Mouse (Mus musculus) adrenal gland, postnatal 14 days (tissue): ENCODE measurements around the gene Bak1. TPM values are rescaled to one million over a fixed set of nuclear protein-coding genes. Genes with fewer than 3 reads are reported as not detected.
A peak's percentile ranks its signal among the peaks of the same experiment; 100 is the strongest.
"Not testable (repeated sequence)": the region's sequence is repeated elsewhere in the genome, so short reads cannot be mapped to it uniquely, and the experiment has no call there.

Experiments used
- DNase-seq: peaks from one replicate; pipeline ENCODE4 v3.0.0; 2021; ENCODE audit warnings: mixed read lengths
- total RNA-seq: library from RNA; stranded (reverse); gene quantifications from 2 replicates; pipeline ENCODE4 v1.2.3, GENCODE M21; 2021

Bak1 gene
- total RNA-seq, 1 experiment from 2014 or later: 33.5 TPM

DNA sequence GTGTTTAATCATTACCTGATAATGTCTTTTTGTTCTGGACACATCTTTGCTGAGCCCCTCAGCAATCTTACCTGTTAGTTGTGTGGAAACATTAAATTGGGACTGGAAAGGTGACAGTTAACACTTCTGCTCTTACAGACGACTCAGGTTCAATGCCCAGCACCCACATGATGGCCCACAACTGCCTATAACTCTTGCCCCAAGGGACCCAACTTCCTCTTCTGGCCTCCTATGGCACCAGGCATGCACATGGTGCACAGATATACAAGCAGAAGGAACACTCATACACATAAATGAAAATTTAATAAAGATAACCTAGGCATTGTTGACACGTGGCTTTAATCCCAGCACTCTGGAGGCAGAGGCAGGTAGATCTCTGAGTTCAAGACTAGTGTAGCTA is 49.4 kb downstream of the Bak1 start:
- DNase-seq: no peak

DNA sequence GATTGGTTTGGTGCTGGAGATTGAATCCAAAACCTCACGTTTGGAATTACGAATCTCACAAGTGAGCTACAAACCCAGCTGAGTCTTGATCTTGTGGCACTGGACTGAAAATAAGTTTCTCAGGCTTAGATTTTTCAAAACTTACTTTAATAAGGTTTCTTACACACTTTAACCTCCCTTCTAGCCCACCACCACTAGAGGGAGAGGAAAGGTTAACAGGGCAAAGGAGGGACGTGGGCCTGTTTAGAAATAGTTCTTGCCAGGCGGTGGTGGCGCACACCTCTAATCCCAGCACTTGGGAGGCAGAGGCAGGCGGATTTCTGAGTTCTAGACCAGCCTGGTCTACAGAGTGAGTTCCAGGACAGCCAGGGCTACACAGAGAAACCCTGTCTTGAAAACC is 51.5 kb downstream of the Bak1 start:
- not testable (repeated sequence) for DNase-seq

DNA sequence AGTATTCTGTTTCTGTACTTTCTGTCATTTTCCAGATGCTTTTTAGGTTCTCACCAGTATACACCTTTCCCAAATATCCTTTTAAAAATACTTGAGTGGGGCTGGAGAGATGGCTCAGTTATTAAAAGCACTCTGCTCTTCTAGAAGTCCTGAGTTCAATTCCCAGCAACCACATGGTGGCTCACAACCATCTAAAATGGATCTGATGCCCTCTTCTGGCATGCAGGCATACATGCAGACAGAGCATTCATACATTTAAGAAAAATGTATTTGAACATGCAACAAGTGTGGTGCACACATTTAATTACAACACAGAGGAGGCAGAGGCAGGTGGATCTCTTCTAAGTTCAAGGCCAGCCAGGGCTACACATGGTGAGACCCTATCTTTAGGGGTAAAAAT is 53.4 kb downstream of the Bak1 start:
- DNase-seq: no peak

DNA sequence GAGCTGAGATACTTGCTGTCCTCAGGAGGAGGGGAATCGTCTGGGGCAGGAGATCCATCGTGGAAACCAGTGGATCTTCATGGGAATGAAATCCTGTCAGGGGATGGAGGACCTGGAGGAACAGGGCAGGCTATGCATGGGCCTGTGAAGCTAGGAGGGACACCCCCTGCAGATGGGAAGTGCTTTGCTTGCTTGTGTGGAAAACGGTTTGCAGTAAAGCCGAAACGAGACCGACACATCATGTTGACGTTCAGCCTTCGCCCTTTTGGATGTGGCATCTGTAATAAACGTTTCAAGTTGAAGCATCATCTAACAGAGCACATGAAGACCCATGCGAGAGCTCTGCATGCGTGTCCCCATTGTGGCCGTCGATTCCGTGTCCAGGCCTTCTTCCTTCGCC is 54.3 kb downstream of the Bak1 start:
- no peak for DNase-seq

DNA sequence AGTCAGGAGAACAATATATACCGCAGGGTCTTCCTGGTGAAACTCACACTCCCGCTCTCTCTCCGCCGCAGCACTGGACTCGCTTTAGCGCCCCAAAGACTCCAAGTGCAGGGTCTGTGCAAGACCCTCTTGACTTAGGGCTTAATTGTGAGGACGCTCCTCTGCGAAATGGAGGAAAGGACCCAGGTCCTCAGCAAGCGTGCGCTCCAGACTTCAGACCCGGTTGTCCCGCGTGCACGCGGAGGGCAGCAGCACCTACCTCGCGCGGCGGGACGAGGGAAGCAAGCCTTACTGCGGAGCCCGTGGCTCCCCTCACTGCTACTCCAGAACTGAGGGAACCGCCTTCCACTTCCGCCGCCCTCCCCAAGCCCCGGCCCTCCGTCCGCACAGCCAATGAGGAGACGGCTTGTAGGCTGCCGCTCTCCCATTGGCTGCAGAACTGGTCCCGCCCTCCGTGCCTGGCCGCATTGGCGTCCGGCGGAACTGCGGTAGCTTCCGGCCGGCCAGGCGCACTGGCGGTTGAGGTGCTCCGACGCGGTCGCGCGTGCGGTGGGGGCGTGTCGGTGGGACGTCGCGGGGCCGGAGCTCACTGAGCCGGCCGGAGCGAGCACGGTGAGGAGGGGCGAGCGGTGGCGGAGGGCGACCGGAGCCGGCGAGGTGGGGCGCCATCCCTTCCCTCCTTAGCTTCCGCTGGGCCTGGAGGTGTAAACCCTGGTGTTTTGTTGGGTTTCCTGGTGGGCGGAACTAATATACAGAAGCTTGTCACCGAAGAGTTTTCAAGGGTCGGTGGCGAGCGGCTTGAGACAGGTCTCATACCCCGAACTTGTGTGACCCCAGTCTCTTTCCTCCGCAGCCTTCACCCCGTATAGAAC is 55.9 kb downstream of the Bak1 start, which contains the start of gene Zbtb9:
Gene Zbtb9, plus strand, starts transcription at position 465 of the 872 bp plus-strand sequence.
- DNase-seq: peak; percentile 99

DNA sequence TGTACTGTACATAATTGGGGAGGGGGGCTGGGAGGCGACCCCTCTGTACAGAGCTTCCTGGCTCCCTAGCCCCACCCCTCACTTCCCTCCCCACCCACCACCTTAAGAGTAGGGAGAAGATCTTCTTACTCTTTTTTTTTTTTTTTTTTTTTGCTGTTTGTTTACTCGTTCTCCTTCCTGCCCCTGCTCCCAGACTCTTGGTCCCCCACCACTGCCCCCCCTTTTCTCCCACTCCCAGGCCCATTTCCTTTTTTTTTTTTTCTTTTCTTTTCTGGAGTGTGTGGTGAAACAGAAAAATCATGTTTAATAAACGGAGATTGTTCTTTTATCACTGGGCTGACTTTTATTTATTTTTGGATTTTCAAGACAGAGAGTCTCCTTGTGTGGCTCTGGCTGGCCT is 56.7 kb downstream of the Bak1 start:
- no peak for DNase-seq

DNA sequence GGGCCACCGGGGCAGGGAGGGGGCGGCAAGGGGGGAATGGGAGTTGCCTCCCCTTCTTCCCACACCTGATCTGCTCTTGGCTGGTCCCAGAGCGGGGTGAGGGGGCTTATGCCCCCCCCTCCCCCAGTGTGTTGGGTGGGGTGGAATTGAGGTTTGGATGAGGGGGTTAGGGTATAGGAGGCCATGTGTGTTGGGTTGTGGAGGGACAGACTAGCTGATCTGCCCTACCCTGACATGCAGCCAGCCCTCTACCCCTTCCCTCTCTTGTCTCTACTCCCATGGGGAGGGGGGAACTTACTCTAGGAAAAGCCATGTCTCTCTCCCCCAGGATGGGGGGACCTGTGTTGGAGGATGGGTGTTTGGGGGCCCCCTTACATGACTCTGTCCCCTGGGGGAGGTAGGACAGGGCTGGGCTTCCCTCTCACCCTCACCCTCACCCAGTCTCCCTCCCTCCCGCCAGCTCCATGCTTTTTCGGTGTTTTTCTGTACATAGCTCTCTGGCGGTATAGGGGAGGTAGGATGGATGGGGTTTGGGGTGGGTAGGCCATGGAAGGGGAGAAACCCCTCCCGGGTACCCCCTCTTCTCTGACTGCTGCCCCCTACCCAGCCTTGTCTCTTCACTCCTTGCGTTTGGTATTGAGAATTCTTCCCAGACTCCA is 57.4 kb downstream of the Bak1 start:
- DNase-seq: no peak

DNA sequence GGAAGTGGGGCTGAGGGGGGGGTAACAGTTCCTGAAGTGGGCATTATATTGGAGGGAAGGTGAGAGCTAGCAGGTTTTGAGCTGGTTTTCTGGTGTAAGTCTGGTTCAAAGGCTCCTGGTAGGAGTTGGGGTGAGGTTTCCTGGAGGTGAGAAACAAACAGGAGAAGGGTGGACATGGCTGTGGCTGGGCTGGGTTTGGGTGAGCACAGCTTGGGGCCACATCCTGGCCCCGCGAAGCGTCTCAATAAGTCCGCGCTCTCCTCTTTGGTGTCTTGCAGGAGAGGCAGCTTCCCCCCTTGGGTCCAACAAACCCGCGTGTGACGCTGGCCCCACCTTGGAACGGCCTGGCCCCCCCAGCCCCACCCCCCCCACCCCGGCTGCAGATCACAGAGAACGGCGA is 58.6 kb downstream of the Bak1 start:
- no peak for DNase-seq

Other genes starting within 250 kb of the Bak1 start
- 21.6 and 28.6 TPM in 2 replicates for gene Bnip1, start 247.9 kb downstream of the Bak1 start, total RNA-seq
- gene Nkx2-5, start 184.0 kb downstream of the Bak1 start, total RNA-seq: not detected in 2 replicates
- gene Kifc5b, start 111.9 kb downstream of the Bak1 start, total RNA-seq: 5.0 and 5.2 TPM in 2 replicates
- 19.9 and 25.3 TPM in 2 replicates for gene Phf1, start 96.0 kb downstream of the Bak1 start, total RNA-seq
- gene Cuta, start 89.4 kb downstream of the Bak1 start, total RNA-seq: 118 and 132 TPM in 2 replicates
- 16.0 and 17.3 TPM in 2 replicates for gene Syngap1, start 87.8 kb downstream of the Bak1 start, total RNA-seq
- 5.2 and 5.3 TPM in 2 replicates for gene Zbtb9, start 55.8 kb downstream of the Bak1 start, total RNA-seq
- gene Itpr3, start 28.3 kb upstream of the Bak1 start, total RNA-seq: 7.4 and 10.9 TPM in 2 replicates
- gene Uqcc2, start 104.9 kb upstream of the Bak1 start, total RNA-seq: 162 and 182 TPM in 2 replicates
- gene Ip6k3, start 138.8 kb upstream of the Bak1 start, total RNA-seq: 0.53 and 0.56 TPM in 2 replicates
- 49.6 and 54.7 TPM in 2 replicates for gene Lemd2, start 175.5 kb upstream of the Bak1 start, total RNA-seq